Mouse (Mus musculus): ENCODE results near the gene Chka.

DNA sequence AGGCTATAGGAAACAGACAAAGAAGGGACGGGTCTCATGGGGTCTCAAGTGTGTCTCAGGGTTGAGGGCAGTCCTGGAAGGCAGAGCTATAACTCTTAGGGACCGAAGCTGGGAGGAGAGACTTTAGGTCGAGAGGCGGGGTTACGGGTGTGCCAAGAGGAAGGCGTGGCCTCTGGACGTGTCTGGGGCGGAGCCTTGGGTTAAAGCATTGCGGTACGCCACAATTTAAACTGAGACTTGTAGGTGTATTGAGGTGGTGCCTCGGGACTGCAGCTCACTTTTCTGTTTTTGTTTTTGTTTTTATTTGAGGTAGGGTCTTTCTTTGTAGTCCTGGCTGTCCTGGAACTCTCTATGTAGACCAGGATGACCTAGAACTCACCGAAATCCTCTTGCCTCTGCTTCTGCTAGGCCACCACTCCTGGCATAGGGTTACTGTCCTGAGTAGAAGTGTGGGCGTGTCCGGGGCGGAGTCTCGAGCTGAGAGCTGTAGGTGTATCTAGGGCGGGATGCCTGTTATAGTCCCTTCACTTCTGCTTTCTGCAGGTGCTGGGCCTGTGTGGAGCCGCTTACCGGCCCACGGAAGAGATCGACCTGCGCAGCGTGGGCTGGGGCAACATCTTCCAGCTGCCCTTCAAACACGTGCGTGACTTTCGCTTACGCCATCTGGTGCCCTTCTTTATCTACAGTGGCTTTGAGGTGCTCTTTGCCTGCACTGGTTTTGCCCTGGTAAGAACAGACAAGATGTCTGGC lies 91.6 kb downstream of the Chka start:
- TF ChIP-seq UBTF (IDR thresholded peaks at IDR 0.05; ENCODE audit: low read depth, low read length) (no peak), CTCF (conservative IDR thresholded peaks at IDR 0.05 in 1 of 2, IDR thresholded peaks at IDR 0.05 in 1 of 2; ENCODE audit: low read depth in 2 of 2, low read length in 2 of 2) (peak in 1 of 2 experiments; percentile 21; a peak in 1 of 4 replicates), POLR2A (IDR thresholded peaks at IDR 0.05; ENCODE audit: low read depth, low read length) (peak; percentile 60; the same call in 1 of the 2 replicates), KAT2A (IDR thresholded peaks at IDR 0.05; ENCODE audit: insufficient replicate concordance, low read length) (no peak), E2F4 (IDR thresholded peaks at IDR 0.05; ENCODE audit: insufficient replicate concordance, low read depth, low read length) (no peak), USF1 (IDR thresholded peaks at IDR 0.05; ENCODE audit: low read depth, low read length) (no peak), POLR2AphosphoS2 (IDR thresholded peaks at IDR 0.05; ENCODE audit: low read depth, low read length) (no peak), PAX5 (IDR thresholded peaks at IDR 0.05; ENCODE audit: low read length) (no peak), RAD21 (IDR thresholded peaks at IDR 0.05; ENCODE audit: low read depth, low read length) (peak; percentile 14), IRF4 (IDR thresholded peaks at IDR 0.05; ENCODE audit: low read depth, low read length) (peak; percentile 47; the same call in 1 of the 2 replicates), ZC3H11A (IDR thresholded peaks at IDR 0.05; ENCODE audit: low read depth, low read length) (no peak), TBP (conservative IDR thresholded peaks at IDR 0.05; ENCODE audit: low read depth, low read length) (no peak), USF2 (conservative IDR thresholded peaks at IDR 0.05; ENCODE audit: low read depth, low read length) (no peak), EP300 (IDR thresholded peaks at IDR 0.05; ENCODE audit: low read length) (no peak)
